Mouse (Mus musculus): Measurements from ENCODE around the gene Stra6.

Stra6 gene

DNA sequence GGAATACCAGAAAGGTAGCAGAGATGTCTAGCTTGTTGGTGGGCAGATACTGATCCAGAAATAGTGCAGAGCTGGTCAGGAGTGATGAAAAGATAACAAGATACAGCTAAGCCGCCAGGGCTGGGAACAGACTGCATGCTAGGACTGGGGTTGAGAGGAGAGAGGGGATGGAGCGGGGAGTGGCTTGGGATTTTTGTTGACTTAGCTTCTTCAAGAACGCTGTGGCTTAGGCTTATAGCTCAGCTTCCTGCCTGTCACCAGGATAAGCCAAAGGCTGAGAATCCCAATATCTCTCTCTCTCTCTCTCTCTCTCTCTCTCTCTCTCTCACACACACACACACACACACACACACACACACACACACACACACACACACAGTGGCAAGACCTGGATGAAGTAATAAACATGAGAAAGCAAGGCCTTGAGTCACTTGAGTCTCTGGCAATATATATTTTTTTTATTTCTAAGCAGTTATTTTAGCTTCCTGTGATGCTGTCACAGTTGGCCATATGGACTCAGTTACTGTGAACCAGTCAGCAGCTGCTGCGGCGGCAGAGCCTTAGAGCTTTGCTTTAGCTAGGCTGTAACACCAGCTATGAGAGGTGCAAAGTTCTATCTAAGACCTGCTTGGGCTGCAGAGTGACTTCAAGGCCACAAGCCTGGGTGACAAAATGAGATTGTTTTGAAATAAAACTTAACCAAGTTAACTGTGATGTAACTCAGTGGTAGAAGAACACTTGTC, 112.3 kb downstream of the Stra6 start:
- no peak for DNase-seq

DNA sequence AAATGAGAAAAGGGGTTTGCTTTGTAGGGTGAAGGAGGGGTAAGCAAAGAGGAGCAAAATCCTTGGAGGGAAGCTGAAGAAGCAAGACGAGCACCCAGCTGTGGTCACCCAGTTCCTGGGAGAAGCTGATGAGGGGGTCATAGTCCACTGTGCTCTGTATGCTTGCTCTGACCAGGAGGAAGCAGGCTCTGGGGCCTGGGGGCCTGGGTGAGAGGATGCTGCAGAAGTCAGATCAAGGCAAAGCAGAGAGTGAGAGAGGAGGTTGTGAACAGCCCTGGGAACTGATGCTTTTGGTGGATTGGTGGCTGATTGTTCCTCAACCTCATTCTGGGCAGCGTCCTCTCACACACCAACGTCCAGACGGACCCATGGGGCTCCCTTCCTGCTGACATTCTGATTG, 113.6 kb downstream of the Stra6 start:
- no peak for DNase-seq

GRCm38 (mm10) chr9:58179390-58179789, 115.8 kb downstream of the Stra6 start:
- no peak for DNase-seq

GRCm38 (mm10) chr9:58184456-58184855, 120.9 kb downstream of the Stra6 start:
- no peak for DNase-seq

- no peak for DNase-seq
These were observed 130.6 kb downstream of the Stra6 start for GRCm38 (mm10) chr9:58194222-58194621.

GRCm38 (mm10) chr9:58195671-58196070, 132.1 kb downstream of the Stra6 start:
- peak in 1 of 2 experiments; percentile 49 for DNase-seq

GRCm38 (mm10) chr9:58196141-58196540, 132.6 kb downstream of the Stra6 start:
- peak in 1 of 2 experiments; percentile 29 for DNase-seq

DNA sequence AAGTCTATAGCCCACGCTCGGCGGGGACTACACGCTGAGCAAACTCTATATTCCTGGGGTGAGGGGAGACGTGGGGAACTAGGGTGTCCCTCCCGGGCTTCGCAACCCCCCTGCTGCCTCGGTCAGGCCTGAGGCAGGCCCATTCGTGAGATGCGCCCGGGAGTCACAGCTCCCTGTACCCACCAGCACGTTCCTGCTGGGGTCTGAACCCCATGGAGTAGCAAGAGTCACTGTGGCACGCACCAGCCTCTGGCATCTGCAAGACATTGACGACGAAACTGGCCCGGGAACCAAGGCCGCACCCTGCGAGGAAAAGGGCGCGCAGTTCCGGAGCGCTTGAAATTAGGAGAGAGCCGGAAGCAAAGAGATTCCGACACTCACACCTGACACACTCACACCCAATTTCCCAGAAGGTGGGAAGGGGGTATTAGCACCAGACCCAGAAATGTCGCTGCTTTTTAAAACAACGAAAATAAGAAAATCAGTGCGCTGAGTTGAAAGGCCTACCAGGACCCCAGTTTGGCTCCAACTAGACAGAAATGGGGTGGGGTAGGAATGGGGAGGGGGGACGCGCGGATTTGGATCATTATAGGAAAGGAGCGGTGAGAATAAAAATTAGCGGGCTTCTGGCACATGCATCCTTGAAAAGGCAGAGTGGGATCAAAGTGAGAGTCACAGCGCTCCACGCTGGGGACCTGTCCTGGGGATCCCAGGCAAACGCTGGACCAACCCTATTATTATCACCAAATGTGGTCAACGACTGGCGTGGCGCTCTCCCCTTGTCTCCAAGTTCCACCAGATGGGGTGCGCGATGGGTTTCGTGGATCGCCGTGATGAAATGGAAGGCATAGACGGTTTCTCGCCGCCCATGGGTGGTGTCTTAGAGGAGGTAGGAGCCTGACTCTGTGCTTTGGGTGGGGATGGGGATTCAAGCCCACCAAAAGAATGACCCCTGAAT, 133.3 kb downstream of the Stra6 start:
- DNase-seq: peak; percentile 44 to 53

- peak; percentile 74 to 77 for DNase-seq
These were observed 134.5 kb downstream of the Stra6 start for GRCm38 (mm10) chr9:58197781-58198701.

DNA sequence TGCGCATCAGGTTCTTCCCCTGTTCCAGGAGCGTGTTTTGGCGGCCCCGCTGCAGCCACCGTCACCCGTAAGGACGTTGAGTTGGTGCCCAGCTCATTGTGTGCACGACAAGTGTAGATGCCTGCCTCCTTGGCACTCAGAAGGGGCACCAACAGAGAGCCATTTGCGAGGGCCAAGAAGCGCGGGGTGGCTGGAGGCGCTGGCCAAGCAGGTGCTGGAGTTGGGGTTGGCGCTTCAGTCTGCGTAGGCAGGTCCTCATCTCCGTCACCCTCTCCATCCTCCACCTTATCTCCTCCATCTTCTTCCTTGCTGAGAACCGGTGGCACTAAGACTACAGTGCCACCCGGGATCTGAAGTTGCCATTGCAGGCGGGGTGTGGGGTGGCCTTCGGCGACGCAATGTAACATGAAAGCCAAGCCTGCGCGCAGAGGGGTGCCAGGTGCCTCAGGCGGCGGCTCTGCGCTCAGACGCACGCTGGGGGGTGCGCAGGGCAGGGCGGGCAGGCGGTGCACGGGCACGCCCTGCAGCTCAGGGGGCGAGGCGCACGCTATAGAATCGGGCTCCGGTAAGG, 135.3 kb downstream of the Stra6 start:
- peak; percentile 76 to 87 for DNase-seq

DNA sequence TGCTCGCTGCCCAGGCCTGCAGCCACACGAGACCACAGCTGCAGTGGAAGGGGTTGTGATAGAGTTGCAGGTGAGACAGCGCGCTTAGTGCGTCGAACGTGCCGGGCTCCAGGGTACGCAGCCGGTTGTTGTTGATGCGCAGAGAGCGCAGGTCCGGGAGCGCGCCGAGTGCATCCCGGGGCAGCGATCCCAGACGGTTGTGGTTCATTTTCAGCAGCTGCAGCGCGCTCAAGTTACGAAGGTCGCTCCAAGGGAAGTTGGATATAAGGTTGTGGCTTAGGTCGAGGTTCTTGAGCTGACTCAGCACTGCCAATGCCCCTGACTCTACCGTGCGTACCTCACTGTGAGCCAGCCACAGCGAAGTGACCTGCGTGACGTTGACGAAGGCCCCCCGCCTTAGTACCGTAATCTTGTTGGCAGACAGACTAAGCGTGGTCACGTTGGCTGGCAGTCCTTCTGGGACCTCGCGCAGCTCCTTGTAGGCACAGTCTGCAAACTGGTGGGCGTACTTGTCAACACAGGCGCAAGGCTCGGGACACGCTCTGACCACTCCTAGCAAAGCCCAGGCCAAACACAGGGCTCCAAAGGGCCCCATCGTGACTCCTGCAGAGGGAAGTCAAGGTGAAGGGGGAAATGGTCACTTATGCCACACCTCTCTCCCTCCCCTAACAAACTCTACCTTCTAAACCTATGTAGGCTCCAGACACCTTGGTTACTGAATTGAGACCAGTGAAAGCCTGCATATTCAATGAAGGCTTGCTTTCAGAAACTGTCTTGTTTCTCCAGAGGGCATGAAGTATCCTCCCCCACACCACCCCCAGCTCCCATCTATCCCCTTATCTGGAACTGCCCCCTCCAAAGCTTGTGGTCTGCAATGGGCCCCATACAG, 136.0 kb downstream of the Stra6 start:
- DNase-seq: peak; percentile 54 to 58

DNA sequence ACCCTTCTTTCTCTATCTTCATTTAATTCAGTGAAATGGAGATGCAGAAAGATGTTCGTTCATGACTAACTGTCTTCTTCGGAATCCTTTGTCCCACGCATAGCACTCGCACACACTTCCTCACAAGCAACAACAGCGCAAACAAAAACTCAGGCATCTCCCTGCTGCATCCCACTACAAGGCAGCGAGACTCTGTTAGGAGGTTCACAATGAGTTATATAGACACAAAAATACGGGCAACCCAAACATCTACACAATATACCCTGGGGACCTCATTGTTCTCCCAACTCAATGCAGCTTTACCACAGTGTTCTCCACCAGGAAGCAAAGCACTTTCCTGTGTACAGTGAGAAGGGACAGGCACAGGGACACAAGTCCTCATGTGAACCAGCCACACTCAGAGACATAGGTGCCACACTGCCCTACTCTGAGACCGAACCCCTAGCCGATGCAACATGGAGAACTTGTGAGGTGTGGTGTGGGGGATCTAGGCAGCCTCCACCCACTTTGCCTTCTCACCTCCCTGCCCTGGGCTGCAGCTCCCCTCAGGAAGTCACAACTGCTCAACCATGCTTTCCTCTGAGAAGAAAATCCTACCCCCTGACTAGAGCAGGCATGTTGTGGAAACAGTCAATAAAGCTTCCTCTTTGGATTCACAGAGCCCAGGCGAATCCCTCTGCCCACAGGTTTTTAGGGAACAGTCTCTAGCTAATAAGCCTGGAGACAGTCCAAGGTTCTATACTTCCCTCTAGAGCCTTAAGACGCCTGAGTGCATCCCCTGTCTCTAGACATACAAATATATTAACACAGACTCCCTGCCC, 136.9 kb downstream of the Stra6 start:
- peak in 1 of 2 experiments; percentile 31 for DNase-seq

DNA sequence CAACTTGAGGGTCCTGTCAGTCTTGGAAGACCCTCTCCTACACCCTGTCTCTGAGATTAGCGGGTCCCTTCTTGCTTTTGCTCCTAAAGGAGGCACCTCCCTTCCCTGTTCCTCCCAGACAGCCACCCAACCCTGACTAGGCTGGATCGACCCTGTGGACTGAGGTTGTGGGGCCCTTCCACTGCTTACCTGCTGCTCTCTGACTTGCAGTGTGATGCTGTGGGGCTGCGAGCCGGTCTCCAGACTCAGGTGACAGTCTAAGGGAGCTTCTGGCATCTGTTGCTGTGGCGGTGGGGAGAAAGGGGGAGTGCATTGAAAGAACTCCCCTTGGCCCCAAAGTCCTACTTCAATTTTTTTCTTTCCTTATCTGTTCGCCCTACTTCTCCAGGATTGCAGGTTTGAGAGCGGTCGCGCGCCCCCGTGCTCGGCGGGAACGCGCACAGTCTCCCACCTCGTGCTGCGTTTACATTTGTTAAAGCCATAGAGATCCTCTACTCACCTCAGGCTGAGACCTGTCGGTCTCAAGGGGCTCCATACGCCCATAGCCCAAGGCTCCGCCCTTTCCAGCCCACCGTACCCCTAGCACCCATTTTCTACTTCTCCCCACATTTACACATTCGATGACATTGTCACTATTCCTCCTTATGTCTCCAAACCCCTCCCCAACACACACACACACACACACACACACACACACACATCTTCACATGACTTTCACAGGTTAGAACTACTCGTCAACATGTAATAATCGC, 137.7 kb downstream of the Stra6 start:
- DNase-seq: peak; percentile 56 to 60

GRCm38 (mm10) chr9:58201861-58202549, 138.4 kb downstream of the Stra6 start:
- peak; percentile 48 to 53 for DNase-seq

GRCm38 (mm10) chr9:58202676-58203453, 139.3 kb downstream of the Stra6 start:
- DNase-seq: peak in 1 of 2 experiments; percentile 26

All from cerebellum, postnatal 14 days (tissue).